In the genomic region with DNA sequence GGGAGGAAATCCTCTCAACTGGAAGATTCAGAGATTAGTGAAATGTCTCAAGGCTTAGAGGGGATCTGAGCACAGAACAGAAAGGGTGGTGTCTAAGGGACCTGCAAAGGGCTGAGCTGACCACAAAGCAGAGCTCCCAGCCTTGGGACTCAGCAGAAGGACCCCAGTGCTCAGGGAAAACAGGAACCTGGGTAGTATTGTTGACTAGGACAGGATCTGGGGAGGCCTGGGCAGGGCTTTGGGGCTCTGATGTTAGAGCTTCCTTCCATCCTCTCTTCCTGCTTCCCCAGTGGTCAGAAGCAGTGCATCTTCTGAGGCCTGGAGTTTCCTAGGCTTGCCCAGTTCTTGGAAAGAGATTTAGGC, we compare ENCODE assay signal across 22 mouse cellular contexts. TPM values are rescaled to one million over a fixed set of nuclear protein-coding genes. Genes with fewer than 3 reads are reported as not detected.
DNase-seq lines count a peak whose midpoint lies in the region; ATAC-seq and TF ChIP-seq lines count a peak whose summit lies in the region.
"Had no signal": no experiment of that assay in that cellular context is flagged by ENCODE, and none has a peak within 500 bp of the region (broad histone marks: within the 10 kb centered on the region; RNA-seq: fewer than 3 reads in every experiment).

No protein-coding gene starts in this region.

- DNase-seq in hindbrain, embryonic 10.5 days (ENCODE audit: low spot score), result no peak
- no peak for DNase-seq in hindbrain, postnatal 0 days (ENCODE audit: low spot score)
- no peak for DNase-seq in thymus, postnatal 4 days
- no peak for DNase-seq in kidney, adult 2 months
- DNase-seq: cerebellum, adult 2 months; gastrocnemius, postnatal 36 days had no signal

- H3K4me3 ChIP-seq in hindbrain, embryonic 10.5 days, result no peak overlapping the region
- H3K4me3 ChIP-seq in hindbrain, postnatal 0 days (ENCODE audit: low read length), result no peak overlapping the region
- H3K4me3 ChIP-seq in neural tube, embryonic 13.5 days, result no peak overlapping the region
- no peak overlapping the region for H3K4me3 ChIP-seq in neural tube, embryonic 15.5 days (replicated peaks)
- H3K4me3 ChIP-seq in macrophage (ENCODE audit: inconsistent target), result no peak overlapping the region
- H3K4me3 ChIP-seq in kidney, adult 2 months (ENCODE audit: insufficient read depth, low read depth, low read length), result no peak overlapping the region
- H3K4me3 ChIP-seq: embryonic facial prominence, embryonic 13.5 days; heart, adult 2 months; heart, embryonic 15.5 days; intestine, embryonic 15.5 days had no signal

- ATAC-seq in hindbrain, postnatal 0 days, result no peak
- peak; percentile 23; the same call in 1 of the 2 replicates for ATAC-seq in neural tube, embryonic 13.5 days (ENCODE audit: low read depth)
- ATAC-seq in neural tube, embryonic 15.5 days (ENCODE audit: low FRiP score), result no peak
- ATAC-seq: activated CD4-positive, CD25-positive, alpha-beta regulatory T cell, adult 4 months; forebrain, embryonic 14.5 days; Patski had no signal

- no peaks in the 10 kb centered on the region for H3K36me3 ChIP-seq in hindbrain, embryonic 10.5 days
- H3K36me3 ChIP-seq in hindbrain, postnatal 0 days (ENCODE audit: insufficient read depth, low read length), result no peaks in the 10 kb centered on the region
- no peaks in the 10 kb centered on the region for H3K36me3 ChIP-seq in neural tube, embryonic 13.5 days
- no peaks in the 10 kb centered on the region for H3K36me3 ChIP-seq in neural tube, embryonic 15.5 days
- peaks cover 17% of the 10 kb centered on the region; the same call in 1 of the 2 replicates for H3K36me3 ChIP-seq in macrophage (ENCODE audit: inconsistent target)
- H3K36me3 ChIP-seq in kidney, adult 2 months (ENCODE audit: control insufficient read depth, insufficient read depth, low read length), result no peaks in the 10 kb centered on the region
- H3K36me3 ChIP-seq: embryonic facial prominence, embryonic 13.5 days; heart, embryonic 15.5 days; intestine, embryonic 15.5 days had no signal

- peaks cover 15% of the 10 kb centered on the region for H3K4me1 ChIP-seq in hindbrain, embryonic 10.5 days (replicated peaks)
- H3K4me1 ChIP-seq in hindbrain, postnatal 0 days (ENCODE audit: insufficient read depth, low read length), result no peaks in the 10 kb centered on the region
- peaks cover 4% of the 10 kb centered on the region; the same call in 1 of the 2 replicates for H3K4me1 ChIP-seq in neural tube, embryonic 13.5 days (replicated peaks)
- H3K4me1 ChIP-seq in neural tube, embryonic 15.5 days, result peaks cover 7% of the 10 kb centered on the region; the same call in 1 of the 2 replicates
- H3K4me1 ChIP-seq in kidney, adult 2 months (ENCODE audit: control insufficient read depth, insufficient read depth, low read length), result no peaks in the 10 kb centered on the region
- H3K4me1 ChIP-seq: embryonic facial prominence, embryonic 13.5 days had no signal

- no peak for TF ChIP-seq POLR2A in kidney, adult 2 months (IDR thresholded peaks at IDR 0.05; ENCODE audit: low read depth, low read length)

- H3K9me3 ChIP-seq in hindbrain, embryonic 10.5 days, result no peaks in the 10 kb centered on the region
- H3K9me3 ChIP-seq in hindbrain, postnatal 0 days (ENCODE audit: low read length), result no peaks in the 10 kb centered on the region
- no peaks in the 10 kb centered on the region for H3K9me3 ChIP-seq in neural tube, embryonic 13.5 days
- no peaks in the 10 kb centered on the region for H3K9me3 ChIP-seq in neural tube, embryonic 15.5 days (replicated peaks)
- H3K9me3 ChIP-seq: embryonic facial prominence, embryonic 13.5 days; heart, embryonic 15.5 days; intestine, embryonic 15.5 days had no signal

- no peaks in the 10 kb centered on the region for H3K27me3 ChIP-seq in hindbrain, embryonic 10.5 days (ENCODE audit: insufficient read depth, poor library complexity, severe bottlenecking)
- no peaks in the 10 kb centered on the region for H3K27me3 ChIP-seq in hindbrain, postnatal 0 days (ENCODE audit: insufficient read depth, low read length)
- 0 out of 2 replicates have a peak, but pooled peaks cover 3% of the 10 kb centered on the region for H3K27me3 ChIP-seq in neural tube, embryonic 13.5 days
- H3K27me3 ChIP-seq in neural tube, embryonic 15.5 days (replicated peaks), result no peaks in the 10 kb centered on the region
- no peaks in the 10 kb centered on the region for H3K27me3 ChIP-seq in kidney, adult 2 months (replicated peaks; ENCODE audit: control insufficient read depth, insufficient read depth, low read length)
- H3K27me3 ChIP-seq: CH12.LX; embryonic facial prominence, embryonic 13.5 days; intestine, embryonic 15.5 days had no signal

- no peak overlapping the region for H3K4me2 ChIP-seq in hindbrain, postnatal 0 days (ENCODE audit: low read depth, low read length)
- no peak overlapping the region for H3K4me2 ChIP-seq in neural tube, embryonic 13.5 days
- no peak overlapping the region for H3K4me2 ChIP-seq in neural tube, embryonic 15.5 days
- H3K4me2 ChIP-seq: embryonic facial prominence, embryonic 13.5 days; heart, embryonic 11.5 days; heart, embryonic 15.5 days; intestine, embryonic 15.5 days had no signal

- no peak for TF ChIP-seq CTCF in hindbrain, postnatal 0 days (IDR thresholded peaks at IDR 0.05; ENCODE audit: low read depth)
- TF ChIP-seq CTCF in kidney, adult 2 months (conservative IDR thresholded peaks at IDR 0.05; ENCODE audit: insufficient read depth, insufficient read length, low read depth, low read length), result no peak

- peaks cover 6% of the 10 kb centered on the region; the same call in 1 of the 2 replicates for H3K79me2 ChIP-seq in macrophage (ENCODE audit: inconsistent target)

- H3K9ac ChIP-seq in hindbrain, postnatal 0 days (replicated peaks; ENCODE audit: low read length), result no peak overlapping the region
- H3K9ac ChIP-seq in neural tube, embryonic 13.5 days, result no peak overlapping the region
- H3K9ac ChIP-seq in neural tube, embryonic 15.5 days (replicated peaks), result no peak overlapping the region
- H3K9ac ChIP-seq: embryonic facial prominence, embryonic 13.5 days; heart, embryonic 15.5 days; intestine, embryonic 15.5 days had no signal

- peak overlapping the region; percentile 80 for H3K27ac ChIP-seq in hindbrain, embryonic 10.5 days
- H3K27ac ChIP-seq in hindbrain, postnatal 0 days, result no peak overlapping the region
- H3K27ac ChIP-seq in neural tube, embryonic 13.5 days (replicated peaks), result no peak overlapping the region
- H3K27ac ChIP-seq in neural tube, embryonic 15.5 days (replicated peaks), result no peak overlapping the region
- H3K27ac ChIP-seq in macrophage, result peak overlapping the region; percentile 10; the same call in 1 of the 2 replicates
- H3K27ac ChIP-seq in kidney, adult 2 months (ENCODE audit: insufficient read depth, low read depth, low read length), result no peak overlapping the region
- H3K27ac ChIP-seq: embryonic facial prominence, embryonic 13.5 days; heart, adult 2 months; heart, embryonic 15.5 days; intestine, embryonic 15.5 days had no signal

RNA-seq across cellular contexts. Expression of a gene that starts 15.9 kb away (rescaled TPM):
- polyA plus RNA-seq in hindbrain, embryonic 10.5 days (2016; fragmentation: Nextera tagmentation; extraction: Ambion mirVana), result 0.43 and 0.62 TPM in 2 replicates
- 1.2 TPM in 1 of 2 replicates, not detected in the other for total RNA-seq in hindbrain, postnatal 0 days (2014; rRNA removed)
- polyA plus RNA-seq in hindbrain, postnatal 0 days (2015; fragmentation: Nextera tagmentation; extraction: Ambion mirVana), result 0.16 and 0.23 TPM in 2 replicates
- 0.55 and 0.87 TPM in 2 replicates for polyA plus RNA-seq in neural tube, embryonic 13.5 days (2015; fragmentation: Nextera tagmentation; extraction: Ambion mirVana)
- polyA plus RNA-seq in neural tube, embryonic 15.5 days (2015; fragmentation: Nextera tagmentation; extraction: Ambion mirVana), result 0.40 and 0.59 TPM in 2 replicates
- 100 to 1,000 TPM in 7 of 26 experiments, 10 to 100 TPM in 17, 1 to 10 TPM in 2; 3.0 to 142 (median 70.4) TPM for total RNA-seq in macrophage (2018; cell fraction: chromatin; rRNA removed)
- 10 to 100 TPM; 15.5 to 57.2 (median 27.6) TPM for total RNA-seq in macrophage (2018; cell fraction: cytosol; rRNA removed)
- total RNA-seq in macrophage (2018; cell fraction: nucleus; rRNA removed), result 100 to 1,000 TPM in 5 of 26 experiments, 10 to 100 TPM in 20, 1 to 10 TPM in 1; 4.5 to 137 (median 54.5) TPM
- polyA plus RNA-seq in macrophage (2018), result 50.0 to 64.0 TPM (median 56.3 TPM) in 3 replicates
- polyA plus RNA-seq in kidney, adult 2 months (2012; rRNA removed), result 0.84 and 1.0 TPM in 2 replicates
- total RNA-seq: gastrocnemius, adult 8-10 months had no signal
- polyA plus RNA-seq: Patski had no signal

RNA-seq across cellular contexts. Expression of a gene that starts 32.1 kb away (rescaled TPM):
- not detected in 2 replicates for polyA plus RNA-seq in hindbrain, embryonic 10.5 days (2016; fragmentation: Nextera tagmentation; extraction: Ambion mirVana)
- not detected in 2 replicates for total RNA-seq in hindbrain, postnatal 0 days (2014; rRNA removed)
- polyA plus RNA-seq in hindbrain, postnatal 0 days (2015; fragmentation: Nextera tagmentation; extraction: Ambion mirVana), result not detected in 2 replicates
- polyA plus RNA-seq in neural tube, embryonic 13.5 days (2015; fragmentation: Nextera tagmentation; extraction: Ambion mirVana), result 0.10 TPM in 1 of 2 replicates, not detected in the other
- 0.06 TPM in 1 of 2 replicates, not detected in the other for polyA plus RNA-seq in neural tube, embryonic 15.5 days (2015; fragmentation: Nextera tagmentation; extraction: Ambion mirVana)
- 1 to 10 TPM in 13 of 26 experiments, under 1 TPM in 9, not detected in 4; 0.26 to 1.9 (median 1.1) TPM for total RNA-seq in macrophage (2018; cell fraction: chromatin; rRNA removed)
- under 1 TPM in 25 of 26 experiments, not detected in 1; 0.04 to 0.33 (median 0.17) TPM for total RNA-seq in macrophage (2018; cell fraction: cytosol; rRNA removed)
- total RNA-seq in macrophage (2018; cell fraction: nucleus; rRNA removed), result 1 to 10 TPM in 5 of 26 experiments, under 1 TPM in 16, not detected in 5; 0.31 to 1.4 (median 0.68) TPM
- polyA plus RNA-seq in macrophage (2018), result 0.15 to 0.16 TPM in 2 of 3 replicates, not detected in the other
- polyA plus RNA-seq in kidney, adult 2 months (2012; rRNA removed), result 0.14 TPM in 1 of 2 replicates, not detected in the other
- total RNA-seq: adrenal gland, postnatal 14 days; CH12.LX; gastrocnemius, postnatal 36 days; heart, adult 2 months; heart, postnatal 14 days had no signal
- polyA plus RNA-seq: activated CD4-positive, CD25-positive, alpha-beta regulatory T cell, adult 4 months; cerebellum, adult 2 months; embryonic facial prominence, embryonic 13.5 days; forebrain, embryonic 14.5 days; heart, embryonic 11.5 days; hindbrain, embryonic 11.5 days; Patski had no signal

RNA-seq across cellular contexts. Expression of a gene that starts 54.9 kb away (rescaled TPM):
- polyA plus RNA-seq in hindbrain, embryonic 10.5 days (2016; fragmentation: Nextera tagmentation; extraction: Ambion mirVana), result 2.9 and 3.0 TPM in 2 replicates
- 9.6 and 9.8 TPM in 2 replicates for total RNA-seq in hindbrain, postnatal 0 days (2014; rRNA removed)
- 14.8 and 14.9 TPM in 2 replicates for polyA plus RNA-seq in hindbrain, postnatal 0 days (2015; fragmentation: Nextera tagmentation; extraction: Ambion mirVana)
- 12.2 and 12.4 TPM in 2 replicates for polyA plus RNA-seq in neural tube, embryonic 13.5 days (2015; fragmentation: Nextera tagmentation; extraction: Ambion mirVana)
- 12.3 and 14.1 TPM in 2 replicates for polyA plus RNA-seq in neural tube, embryonic 15.5 days (2015; fragmentation: Nextera tagmentation; extraction: Ambion mirVana)
- under 1 TPM in 1 of 26 experiments, not detected in 25; 0.76 TPM for total RNA-seq in macrophage (2018; cell fraction: chromatin; rRNA removed)
- total RNA-seq in macrophage (2018; cell fraction: cytosol; rRNA removed), result under 1 TPM in 3 of 26 experiments, not detected in 23; 0.05 to 0.06 (median 0.06) TPM
- total RNA-seq in macrophage (2018; cell fraction: nucleus; rRNA removed), result not detected
- 0.06 to 0.09 TPM in 2 of 3 replicates, not detected in the other for polyA plus RNA-seq in macrophage (2018)
- polyA plus RNA-seq in kidney, adult 2 months (2012; rRNA removed), result 8.0 and 8.3 TPM in 2 replicates
- total RNA-seq: CH12.LX had no signal
- polyA plus RNA-seq: Patski had no signal

Comparison
In these comparisons a context has a peak if more than half of its experiments do, and no peak if none do; other contexts are left out.
1. H3K27ac ChIP-seq: peak in hindbrain, embryonic 10.5 days (single experiment) and macrophage (single experiment); none in hindbrain, postnatal 0 days (single experiment), neural tube, embryonic 13.5 days (single experiment), neural tube, embryonic 15.5 days (single experiment) and kidney, adult 2 months (single experiment).
2. RNA of a gene that starts 15.9 kb away (polyA plus RNA-seq): 50.0 to 64.0 TPM in macrophage; 0.84 to 1.0 TPM in kidney, adult 2 months, 0.55 to 0.87 TPM in neural tube, embryonic 13.5 days, 0.43 to 0.62 TPM in hindbrain, embryonic 10.5 days, 0.40 to 0.59 TPM in neural tube, embryonic 15.5 days and 0.16 to 0.23 TPM in hindbrain, postnatal 0 days; every median in the first group is over 10 times any median in the second.